Mouse (Mus musculus): Measurements from ENCODE around the gene Adamts16. TPM values are rescaled to one million over a fixed set of nuclear protein-coding genes. Genes with fewer than 3 reads are reported as not detected.

Gene Adamts16
- polyA plus RNA-seq, 1 experiment from 2014 or later: 0.25 TPM

DNA sequence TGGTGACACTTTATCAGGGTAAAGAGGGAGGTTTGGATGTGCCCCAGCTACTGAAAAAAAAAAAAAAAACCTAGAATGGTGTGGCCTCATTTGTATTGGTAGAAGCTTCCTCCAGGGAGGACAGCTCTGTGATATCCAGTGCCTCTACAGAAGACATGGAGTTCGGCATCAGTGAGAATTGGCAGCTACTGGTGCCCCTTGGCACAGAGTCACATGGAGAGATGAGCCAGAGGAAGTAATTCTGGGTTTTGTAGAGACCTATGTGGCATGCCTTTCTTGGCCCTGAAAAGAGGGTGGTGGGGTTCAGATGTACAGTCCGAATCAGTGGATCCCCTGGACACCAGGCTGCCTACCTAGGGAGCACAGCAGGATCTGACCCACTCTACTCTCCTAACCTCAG, 122.8 kb downstream of the Adamts16 start:
- 85% methylated on average over 2 of the region's 2 CpGs for WGBS
- Histone ChIP-seq H3K4me3 (no peak overlapping the region), H3K27ac (replicated peaks) (no peak overlapping the region), H3K27me3 (ENCODE audit: low read depth, poor library complexity, severe bottlenecking) (no peaks in the 10 kb centered on the region), H3K36me3 (no peaks in the 10 kb centered on the region), H3K4me1 (peaks cover 4% of the 10 kb centered on the region), H3K9me3 (replicated peaks) (no peaks in the 10 kb centered on the region)
- no peak for DNase-seq (ENCODE audit: low spot score)

DNA sequence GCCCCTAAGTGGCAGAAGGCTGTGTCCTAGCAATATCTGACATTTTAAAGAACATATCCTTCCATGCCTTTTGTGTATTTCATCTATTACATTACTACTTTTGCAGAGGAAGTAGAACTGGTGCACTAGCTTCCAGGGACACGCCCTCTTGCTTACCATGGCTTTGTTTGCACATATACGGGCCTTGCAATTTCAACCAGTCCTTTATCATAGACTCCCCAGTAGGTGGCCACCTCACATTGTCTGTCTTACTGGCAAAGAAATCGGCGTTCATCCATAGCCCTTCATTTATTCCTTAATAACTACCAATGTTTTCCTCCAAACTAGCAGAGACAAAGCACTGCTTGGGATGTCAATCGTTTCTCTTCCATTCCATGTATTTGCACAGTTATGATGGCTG, 125.6 kb downstream of the Adamts16 start:
- H3K27ac ChIP-seq (replicated peaks): no peak overlapping the region
- no peak overlapping the region for H3K4me3 ChIP-seq
- H3K27me3 ChIP-seq (ENCODE audit: low read depth, poor library complexity, severe bottlenecking): no peaks in the 10 kb centered on the region
- H3K9me3 ChIP-seq (replicated peaks): no peaks in the 10 kb centered on the region
- H3K36me3 ChIP-seq: no peaks in the 10 kb centered on the region
- 82% methylated on average over 5 of the region's 5 CpGs for WGBS
- H3K4me1 ChIP-seq: peaks cover 4% of the 10 kb centered on the region
- no peak for DNase-seq (ENCODE audit: low spot score)

DNA sequence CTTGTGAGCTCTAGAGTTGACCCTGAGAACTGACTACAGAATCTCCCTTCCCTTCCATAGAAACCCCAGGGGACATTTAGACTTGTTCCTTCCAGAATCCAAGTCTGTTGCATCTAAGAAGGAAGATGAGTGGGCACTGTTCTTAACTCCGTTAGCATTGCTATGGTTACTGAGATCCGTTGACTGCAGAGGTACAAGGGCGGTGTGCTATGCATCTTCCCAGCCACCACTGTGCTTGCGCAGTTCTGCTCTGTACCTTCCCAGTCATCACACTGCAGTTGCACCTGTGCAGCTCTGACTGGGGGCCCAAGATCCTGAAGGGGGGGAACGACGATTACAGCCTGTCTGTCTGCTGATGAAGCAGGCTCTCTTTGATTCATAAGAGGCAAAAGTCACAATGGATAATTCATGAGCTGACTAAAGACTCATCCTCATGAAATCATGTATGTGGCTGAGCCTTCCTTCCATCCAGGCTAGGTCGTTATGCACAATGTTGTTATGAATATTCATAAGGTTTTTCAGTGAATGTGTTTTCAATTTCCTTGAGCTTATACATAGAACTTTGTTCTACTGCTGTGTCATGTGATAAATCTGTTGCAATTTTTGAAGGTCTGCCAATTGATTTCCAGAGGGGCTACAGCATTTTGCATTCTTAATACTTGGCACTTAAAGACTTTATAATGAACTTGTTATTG, 127.4 kb downstream of the Adamts16 start:
- Histone ChIP-seq H3K4me3 (no peak overlapping the region), H3K9me3 (replicated peaks) (no peaks in the 10 kb centered on the region), H3K27me3 (ENCODE audit: low read depth, poor library complexity, severe bottlenecking) (no peaks in the 10 kb centered on the region), H3K36me3 (no peaks in the 10 kb centered on the region), H3K27ac (replicated peaks) (no peak overlapping the region), H3K4me1 (peaks cover 4% of the 10 kb centered on the region)
- no peak for DNase-seq (ENCODE audit: low spot score)
- WGBS: 82% methylated on average over 7 of the region's 7 CpGs

DNA sequence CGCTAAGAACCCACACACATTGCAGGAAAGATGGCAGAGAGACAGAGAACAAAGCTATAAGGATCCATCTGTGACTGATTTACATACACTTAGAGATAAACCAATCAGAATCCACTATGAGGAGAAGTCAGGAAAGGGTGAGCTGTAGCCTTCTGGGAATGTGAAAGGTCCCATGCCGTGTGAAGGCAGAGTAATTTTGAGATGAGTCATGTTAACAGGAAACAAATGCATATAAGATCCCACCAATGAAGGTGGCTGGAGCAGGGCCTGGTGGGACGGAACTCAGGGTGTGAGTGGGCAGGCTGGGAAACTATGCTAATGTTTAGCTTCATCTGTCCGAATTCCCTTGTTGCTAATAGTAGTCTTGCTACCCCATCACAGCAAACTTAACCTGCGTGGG, 128.3 kb downstream of the Adamts16 start:
- H3K36me3 ChIP-seq: no peaks in the 10 kb centered on the region
- 87% methylated on average over 5 of the region's 5 CpGs for whole genome bisulfite sequencing
- no peaks in the 10 kb centered on the region for H3K9me3 ChIP-seq (replicated peaks)
- DNase-seq (ENCODE audit: low spot score): no peak
- H3K27ac ChIP-seq (replicated peaks): no peak overlapping the region
- H3K27me3 ChIP-seq (ENCODE audit: low read depth, poor library complexity, severe bottlenecking): no peaks in the 10 kb centered on the region
- H3K4me1 ChIP-seq: peaks cover 4% of the 10 kb centered on the region
- H3K4me3 ChIP-seq: no peak overlapping the region

DNA sequence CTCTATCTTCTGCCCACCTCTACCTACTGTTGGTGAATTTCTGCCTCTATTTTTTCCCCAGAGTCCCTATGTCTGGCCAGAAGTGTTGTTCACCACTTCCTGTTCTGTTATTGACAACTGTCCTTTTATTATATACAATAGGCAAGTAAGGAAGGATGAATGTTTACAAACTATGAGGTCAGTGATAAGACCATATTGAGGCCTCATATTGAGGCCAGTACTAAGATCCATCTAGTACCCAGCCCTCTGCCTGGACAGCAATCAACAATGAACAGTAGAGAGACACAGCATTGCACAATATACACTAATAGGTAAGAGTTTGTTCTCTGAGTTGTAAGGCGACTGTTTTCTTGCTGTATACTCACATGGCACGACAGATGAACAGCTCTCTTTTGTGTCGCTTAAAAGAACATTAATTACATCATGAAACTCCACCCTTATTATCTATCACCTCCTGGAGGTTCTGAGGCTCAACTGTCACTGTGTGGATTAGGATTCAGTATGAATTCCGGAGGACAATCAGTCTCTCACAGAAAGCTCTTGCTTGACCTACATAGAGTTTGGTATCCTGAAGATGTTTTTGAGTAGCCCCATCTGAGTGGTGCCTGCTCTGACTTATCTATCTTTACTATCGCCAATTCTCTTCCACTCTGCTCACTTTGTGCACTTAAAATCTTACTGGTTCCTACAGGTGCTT, 134.3 kb downstream of the Adamts16 start:
- 89% methylated on average over 5 of the region's 5 CpGs for WGBS
- no peaks in the 10 kb centered on the region for H3K9me3 ChIP-seq (replicated peaks)
- no peak for DNase-seq (ENCODE audit: low spot score)
- no peaks in the 10 kb centered on the region for H3K27me3 ChIP-seq (ENCODE audit: low read depth, poor library complexity, severe bottlenecking)
- H3K36me3 ChIP-seq: no peaks in the 10 kb centered on the region
- H3K27ac ChIP-seq (replicated peaks): no peak overlapping the region
- no peak overlapping the region for H3K4me3 ChIP-seq
- H3K4me1 ChIP-seq: no peaks in the 10 kb centered on the region

DNA sequence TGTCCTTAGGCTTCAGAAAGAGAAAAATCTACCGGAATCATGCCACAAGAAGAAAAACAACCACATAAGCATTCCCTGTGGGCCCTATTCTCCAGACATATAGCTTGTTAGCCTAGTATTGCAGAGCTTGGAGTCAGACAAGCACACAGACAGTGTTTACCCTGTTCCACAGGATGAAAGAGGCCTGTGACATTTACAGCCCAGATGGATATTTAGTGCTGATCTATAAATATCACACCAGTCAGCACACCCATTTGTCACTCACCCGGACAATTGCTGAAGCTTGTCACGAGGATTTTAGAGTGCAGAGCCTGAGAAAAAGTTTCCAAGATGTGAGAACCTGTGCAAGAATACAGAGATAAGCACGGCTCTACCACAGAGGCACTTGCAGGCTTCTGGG, 138.7 kb downstream of the Adamts16 start:
- no peaks in the 10 kb centered on the region for H3K27me3 ChIP-seq (ENCODE audit: low read depth, poor library complexity, severe bottlenecking)
- H3K4me3 ChIP-seq: no peak overlapping the region
- no peak for DNase-seq (ENCODE audit: low spot score)
- H3K4me1 ChIP-seq: no peaks in the 10 kb centered on the region
- no peaks in the 10 kb centered on the region for H3K36me3 ChIP-seq
- no peaks in the 10 kb centered on the region for H3K9me3 ChIP-seq (replicated peaks)
- WGBS: 78% methylated on average over 4 of the region's 4 CpGs
- H3K27ac ChIP-seq (replicated peaks): no peak overlapping the region

DNA sequence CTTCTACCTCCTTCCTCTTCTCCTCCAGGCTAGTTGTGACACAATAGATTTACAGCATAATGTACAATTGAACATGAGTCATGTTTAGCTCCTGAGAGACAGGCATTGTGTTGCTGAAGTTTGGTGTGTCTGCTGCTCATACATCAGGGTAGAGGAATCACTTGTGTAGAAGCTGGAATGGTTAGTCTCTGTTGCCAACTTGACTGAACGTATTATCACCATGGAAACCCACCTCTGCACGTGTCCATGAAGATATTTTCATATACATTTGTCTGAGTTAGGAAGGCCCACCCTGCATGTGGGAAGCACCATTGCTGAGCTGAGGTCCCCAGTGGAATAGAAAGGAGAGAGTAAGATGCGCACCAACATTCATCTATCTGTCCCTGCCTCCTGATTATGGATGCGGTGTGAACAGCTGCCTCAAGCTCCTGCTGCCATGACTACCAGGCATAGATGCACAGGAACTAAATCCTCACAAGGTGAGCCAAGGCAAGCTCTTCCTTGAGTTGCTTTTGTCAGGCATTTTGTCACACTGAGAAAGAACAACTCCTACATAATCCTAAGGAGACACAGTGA, 142.7 kb downstream of the Adamts16 start:
- Histone ChIP-seq H3K4me1 (no peaks in the 10 kb centered on the region), H3K27ac (replicated peaks) (no peak overlapping the region), H3K4me3 (no peak overlapping the region), H3K36me3 (no peaks in the 10 kb centered on the region), H3K27me3 (ENCODE audit: low read depth, poor library complexity, severe bottlenecking) (no peaks in the 10 kb centered on the region), H3K9me3 (replicated peaks) (no peaks in the 10 kb centered on the region)
- no peak for DNase-seq (ENCODE audit: low spot score)
- 82% methylated on average over 4 of the region's 4 CpGs for WGBS

DNA sequence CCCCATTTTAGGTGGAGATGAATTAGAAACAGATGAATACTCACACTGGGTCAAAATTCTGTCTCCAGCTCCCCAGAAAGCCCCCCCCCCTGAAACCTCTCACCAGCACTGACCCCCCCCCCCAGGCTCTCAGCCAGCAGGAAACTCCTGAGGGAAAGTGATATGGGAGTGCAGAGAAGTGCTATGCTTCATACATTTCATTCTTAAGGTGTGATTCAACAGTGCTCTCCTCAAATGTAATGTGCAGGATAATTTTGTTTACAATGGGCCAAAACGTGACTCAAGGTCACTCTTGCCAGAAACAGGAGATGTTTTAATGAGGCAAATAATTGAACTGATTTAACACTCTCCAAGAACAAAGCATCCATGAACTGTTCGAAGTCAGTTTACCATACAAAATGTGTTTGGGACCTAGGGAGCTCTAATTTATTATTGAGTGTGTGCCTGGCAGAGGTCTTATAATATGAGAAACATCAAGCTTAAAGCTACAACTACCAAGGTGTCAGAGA, 152.1 kb downstream of the Adamts16 start:
- Histone ChIP-seq H3K36me3 (no peaks in the 10 kb centered on the region), H3K27ac (replicated peaks) (no peak overlapping the region), H3K9me3 (replicated peaks) (no peaks in the 10 kb centered on the region), H3K27me3 (ENCODE audit: low read depth, poor library complexity, severe bottlenecking) (no peaks in the 10 kb centered on the region), H3K4me3 (no peak overlapping the region), H3K4me1 (peaks cover 18% of the 10 kb centered on the region)
- DNase-seq (ENCODE audit: low spot score): no peak
- whole genome bisulfite sequencing: 74% methylated on average over 2 of the region's 2 CpGs

DNA sequence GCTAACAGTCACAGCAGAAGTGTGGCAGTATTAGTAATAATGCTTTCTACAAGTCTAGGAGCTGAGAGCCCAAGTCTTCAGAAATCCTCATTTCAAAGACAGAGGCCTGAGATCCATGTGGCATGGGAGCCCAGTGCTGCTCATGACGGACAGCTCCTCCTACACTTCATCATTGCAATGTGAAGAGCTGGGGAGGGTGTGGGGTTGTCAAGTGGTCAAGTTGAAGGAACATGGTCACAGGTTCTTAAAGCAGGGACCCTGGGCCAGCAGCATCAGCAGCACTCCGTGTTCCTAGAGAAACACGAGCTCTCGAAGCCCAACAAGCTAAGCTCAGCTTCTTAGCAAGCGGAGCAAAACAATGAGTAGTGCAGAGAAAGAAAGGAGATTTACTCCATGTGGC, 155.8 kb downstream of the Adamts16 start:
- 71% methylated on average over 5 of the region's 5 CpGs for WGBS
- Histone ChIP-seq H3K4me1 (peaks cover 18% of the 10 kb centered on the region), H3K9me3 (replicated peaks) (no peaks in the 10 kb centered on the region), H3K27me3 (ENCODE audit: low read depth, poor library complexity, severe bottlenecking) (no peaks in the 10 kb centered on the region), H3K27ac (replicated peaks) (peak overlapping the region; percentile 66), H3K4me3 (no peak overlapping the region), H3K36me3 (no peaks in the 10 kb centered on the region)
- DNase-seq (ENCODE audit: low spot score): no peak

DNA sequence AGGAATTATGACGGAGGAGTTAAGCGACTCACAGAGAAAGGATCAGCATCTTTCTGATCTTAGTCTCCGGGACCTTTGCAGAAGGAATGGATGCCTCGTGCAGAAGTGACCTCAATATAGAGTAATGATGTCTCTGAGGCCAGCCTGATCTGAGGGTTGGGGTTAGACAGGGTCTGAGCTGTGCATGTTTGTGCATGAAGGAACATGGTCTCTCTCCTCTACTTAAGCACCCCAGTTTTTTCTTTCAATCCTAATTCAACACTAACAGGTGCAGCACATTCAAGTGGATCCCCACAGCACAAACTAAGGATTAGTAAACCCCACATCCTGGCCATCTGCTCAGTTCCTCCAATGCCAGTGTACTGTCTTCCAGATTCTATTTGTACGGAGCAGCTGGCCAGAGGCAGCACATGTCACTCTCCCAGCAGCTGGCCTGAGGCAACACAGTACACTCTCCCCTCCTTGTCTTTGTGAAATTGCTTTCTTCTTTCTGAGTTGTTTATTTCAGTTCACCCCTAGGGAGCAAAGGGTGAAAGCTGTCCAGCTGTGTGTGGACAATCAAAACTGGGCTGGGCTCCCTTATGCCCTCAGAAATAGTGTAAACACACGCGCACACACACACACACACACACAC, 156.5 kb downstream of the Adamts16 start:
- no peaks in the 10 kb centered on the region for H3K36me3 ChIP-seq
- DNase-seq (ENCODE audit: low spot score): peak; percentile 41
- peak overlapping the region; percentile 52; the same call in 1 of the 2 replicates for H3K27ac ChIP-seq (replicated peaks)
- no peak overlapping the region for H3K4me3 ChIP-seq
- H3K27me3 ChIP-seq (ENCODE audit: low read depth, poor library complexity, severe bottlenecking): no peaks in the 10 kb centered on the region
- no peaks in the 10 kb centered on the region for H3K9me3 ChIP-seq (replicated peaks)
- 78% methylated on average over 7 of the region's 7 CpGs for WGBS
- peaks cover 18% of the 10 kb centered on the region for H3K4me1 ChIP-seq

DNA sequence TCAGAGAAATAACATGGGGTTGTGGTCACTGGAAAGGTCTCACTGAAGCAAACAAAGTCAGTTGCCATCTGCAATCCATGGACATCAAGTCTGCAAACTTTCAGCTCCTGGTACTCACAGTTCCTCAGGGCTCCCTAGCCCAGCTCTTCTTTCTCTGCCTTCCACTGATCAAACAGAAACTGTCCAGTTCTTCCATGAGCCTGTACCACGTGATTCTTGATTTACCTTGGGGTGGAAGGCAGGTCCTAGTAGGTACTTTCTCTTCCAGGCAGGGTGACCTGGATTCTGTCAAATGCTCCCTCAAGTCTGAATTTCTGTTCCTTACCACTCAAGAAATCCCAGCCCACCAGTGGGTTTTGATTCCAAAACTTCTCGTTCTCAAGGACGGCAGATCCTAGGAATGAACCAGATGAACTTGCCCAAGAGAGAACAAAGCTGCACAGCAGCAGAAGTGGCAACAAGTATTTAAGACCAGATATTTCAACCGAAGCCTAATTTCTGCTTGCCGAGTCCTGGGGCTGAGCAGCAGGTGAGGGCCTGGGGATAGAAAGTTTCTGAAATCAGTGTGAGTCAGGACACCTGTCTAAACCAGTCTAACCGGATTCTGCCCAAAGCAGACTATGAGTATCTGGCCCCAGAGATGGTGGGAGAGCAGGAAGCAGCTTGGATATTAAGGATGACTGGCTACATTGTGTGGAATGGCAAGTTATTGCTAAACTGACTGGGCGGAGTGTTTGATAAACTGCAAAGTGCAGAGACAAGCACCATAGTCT, 160.0 kb downstream of the Adamts16 start:
- H3K36me3 ChIP-seq: no peaks in the 10 kb centered on the region
- H3K27ac ChIP-seq (replicated peaks): no peak overlapping the region
- H3K4me1 ChIP-seq: peaks cover 18% of the 10 kb centered on the region
- H3K4me3 ChIP-seq: no peak overlapping the region
- no peak for DNase-seq (ENCODE audit: low spot score)
- 87% methylated on average over 7 of the region's 7 CpGs for WGBS
- H3K27me3 ChIP-seq (ENCODE audit: low read depth, poor library complexity, severe bottlenecking): no peaks in the 10 kb centered on the region
- no peaks in the 10 kb centered on the region for H3K9me3 ChIP-seq (replicated peaks)

DNA sequence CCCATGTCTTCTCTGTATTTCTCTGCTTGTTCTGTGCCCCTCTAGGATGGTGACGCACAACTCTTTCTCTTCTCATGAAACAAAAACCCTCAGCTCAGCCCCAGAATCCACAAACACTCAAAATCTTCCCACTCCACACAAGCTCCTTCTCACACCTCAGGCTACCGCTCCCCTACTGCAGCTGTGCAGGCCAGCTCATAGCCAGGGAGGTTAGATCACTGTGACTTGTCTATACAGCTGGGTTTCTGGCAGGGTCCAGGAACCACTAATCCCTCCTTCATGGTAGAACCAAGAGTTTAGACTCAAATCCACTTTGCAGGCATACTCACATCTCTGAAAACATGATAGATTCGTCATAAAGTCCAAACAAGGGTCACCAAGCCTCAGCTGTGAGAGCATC, 161.3 kb downstream of the Adamts16 start:
- Histone ChIP-seq H3K4me1 (peaks cover 10% of the 10 kb centered on the region), H3K27ac (replicated peaks) (no peak overlapping the region), H3K4me3 (no peak overlapping the region), H3K36me3 (no peaks in the 10 kb centered on the region), H3K27me3 (ENCODE audit: low read depth, poor library complexity, severe bottlenecking) (no peaks in the 10 kb centered on the region), H3K9me3 (replicated peaks) (no peaks in the 10 kb centered on the region)
- WGBS: 94% methylated on average over 3 of the region's 3 CpGs
- no peak for DNase-seq (ENCODE audit: low spot score)

All from midbrain, embryonic 10.5 days (tissue).